Mouse (Mus musculus) MEL (cell line): ENCODE measurements around the gene Coq8b. TPM values are rescaled to one million over a fixed set of nuclear protein-coding genes. Genes with fewer than 3 reads are reported as not detected.
"Not testable (repeated sequence)": the region's sequence is repeated elsewhere in the genome, so short reads cannot be mapped to it uniquely, and the experiment has no call there.

Source experiments
- DNase-seq: peaks from one replicate; pipeline ENCODE4 v3.0.0; 2011; ENCODE audit warnings: low read depth, low spot score
- H3K27ac ChIP-seq: 2 replicates; pipeline ENCODE4 v1.5.1; 2012; ENCODE audit warnings: low read depth, mild to moderate bottlenecking, control low read depth, low read length, moderate library complexity; ENCODE audit not compliant: control insufficient read depth
- H3K27me3 ChIP-seq, 2 experiments: fragments of 150-350 bp in 1 of 2; sonication (generic) in 1 of 2; 2 replicates each; pipeline ENCODE4 v1.6.1; 2012; ENCODE audit warnings: low read length in 2 of 2, mild to moderate bottlenecking in 2 of 2, improper control_type of control experiment in 1 of 2, moderate library complexity in 1 of 2; ENCODE audit not compliant: insufficient read depth in 2 of 2, control insufficient read depth in 1 of 2
- H3K36me3 ChIP-seq, 2 experiments: 2 replicates each; pipeline ENCODE4 v1.6.1; 2012 to 2014; ENCODE audit warnings: low read length in 2 of 2, improper control_type of control experiment in 1 of 2, inconsistent platforms in 1 of 2, mild to moderate bottlenecking in 1 of 2; ENCODE audit not compliant: insufficient read depth in 2 of 2, control insufficient read depth in 1 of 2
- H3K4me1 ChIP-seq, 2 experiments: fragments of 150-350 bp in 1 of 2; sonication (generic) in 1 of 2; 2 replicates each; pipeline ENCODE4 v1.6.1; 2012; ENCODE audit warnings: low read length in 2 of 2, improper control_type of control experiment in 1 of 2, mild to moderate bottlenecking in 1 of 2; ENCODE audit not compliant: insufficient read depth in 2 of 2, control insufficient read depth in 1 of 2
- H3K4me3 ChIP-seq, 2 experiments: fragments of 150-350 bp in 1 of 2; sonication (generic) in 1 of 2; 2 replicates each; pipeline ENCODE4 v1.5.1; 2012; ENCODE audit warnings: low read depth in 2 of 2, low read length in 2 of 2, mild to moderate bottlenecking in 2 of 2, moderate library complexity in 2 of 2, control low read depth in 1 of 2, improper control_type of control experiment in 1 of 2; ENCODE audit not compliant: control insufficient read depth in 1 of 2, insufficient read depth in 1 of 2
- H3K79me2 ChIP-seq: 2 replicates; pipeline ENCODE4 v1.6.1; 2012; ENCODE audit warnings: mild to moderate bottlenecking, low read length, moderate library complexity; ENCODE audit not compliant: control insufficient read depth, poor library complexity, insufficient read depth
- H3K9ac ChIP-seq: 2 replicates; pipeline ENCODE4 v1.6.1; 2012; ENCODE audit warnings: low read depth, mild to moderate bottlenecking, control low read depth, low read length, moderate library complexity; ENCODE audit not compliant: control insufficient read depth, poor library complexity, severe bottlenecking
- H3K9me3 ChIP-seq: fragments of 150-350 bp; sonication (generic); replicated peaks from 2 replicates; pipeline ENCODE4 v1.6.1; 2012; ENCODE audit warnings: mild to moderate bottlenecking, low read length, improper control_type of control experiment, moderate library complexity; ENCODE audit not compliant: insufficient read depth
- CHD2 ChIP-seq: IDR thresholded peaks from 2 replicates; pipeline ENCODE4 v1.6.1; 2011; ENCODE audit warnings: low read length, improper control_type of control experiment
- CTCF ChIP-seq, 3 experiments: IDR thresholded peaks in 2 of 3; conservative IDR thresholded peaks in 1 of 3; 2 replicates each; pipeline ENCODE4 v1.5.1; 2011 to 2012; ENCODE audit warnings: low read length in 3 of 3, low read depth in 2 of 3, mild to moderate bottlenecking in 2 of 3, improper control_type of control experiment in 1 of 3, inconsistent platforms in 1 of 3, mixed read lengths in 1 of 3, moderate library complexity in 1 of 3; ENCODE audit not compliant: control insufficient read depth in 1 of 3, insufficient read depth in 1 of 3, poor library complexity in 1 of 3, severe bottlenecking in 1 of 3
- E2F4 ChIP-seq: IDR thresholded peaks from 2 replicates; pipeline ENCODE4 v1.6.1; 2011; ENCODE audit warnings: low read depth, low read length, improper control_type of control experiment, borderline replicate concordance
- ELF1 ChIP-seq: IDR thresholded peaks from 2 replicates; pipeline ENCODE4 v1.6.1; 2014; ENCODE audit warnings: low read depth, mild to moderate bottlenecking, inconsistent platforms, low read length, improper control_type of control experiment, moderate library complexity
- GATA1 ChIP-seq: IDR thresholded peaks from 2 replicates; pipeline ENCODE4 v1.6.1; 2011; ENCODE audit warnings: low read depth, low read length, improper control_type of control experiment
- JUND ChIP-seq: IDR thresholded peaks from 2 replicates; pipeline ENCODE4 v1.6.1; 2011; ENCODE audit warnings: low read depth, mild to moderate bottlenecking, improper control_type of control experiment, low read length
- KAT2A ChIP-seq: conservative IDR thresholded peaks from 2 replicates; pipeline ENCODE4 v1.6.1; 2012; ENCODE audit warnings: low read depth, low read length, improper control_type of control experiment, inconsistent platforms
- MEF2A ChIP-seq: IDR thresholded peaks from 2 replicates; pipeline ENCODE4 v1.6.1; 2014; ENCODE audit warnings: low read depth, mild to moderate bottlenecking, inconsistent platforms, low read length, improper control_type of control experiment; ENCODE audit not compliant: poor library complexity, insufficient replicate concordance, severe bottlenecking; ENCODE audit errors: extremely low read depth
- MYC ChIP-seq: IDR thresholded peaks from 2 replicates; pipeline ENCODE4 v1.6.1; 2011; ENCODE audit warnings: low read depth, mild to moderate bottlenecking, low read length, improper control_type of control experiment, moderate library complexity
- NRF1 ChIP-seq: IDR thresholded peaks from 2 replicates; pipeline ENCODE4 v1.6.1; 2014; ENCODE audit warnings: low read depth, mild to moderate bottlenecking, inconsistent platforms, low read length, improper control_type of control experiment, moderate library complexity; ENCODE audit not compliant: poor library complexity, insufficient read depth, severe bottlenecking
- RAD21 ChIP-seq: IDR thresholded peaks from 2 replicates; pipeline ENCODE4 v1.6.1; 2011; ENCODE audit warnings: mild to moderate bottlenecking, low read depth, low read length, improper control_type of control experiment
- RCOR1 ChIP-seq: IDR thresholded peaks from 2 replicates; pipeline ENCODE4 v1.6.1; 2012; ENCODE audit warnings: low read depth, mild to moderate bottlenecking, inconsistent platforms, low read length, improper control_type of control experiment
- SIN3A ChIP-seq: IDR thresholded peaks from 2 replicates; pipeline ENCODE4 v1.6.1; 2012; ENCODE audit warnings: low read length, improper control_type of control experiment, inconsistent platforms
- SMC3 ChIP-seq: IDR thresholded peaks from 2 replicates; pipeline ENCODE4 v1.6.1; 2011; ENCODE audit warnings: low read depth, low read length, improper control_type of control experiment
- TBP ChIP-seq: IDR thresholded peaks from 2 replicates; pipeline ENCODE4 v1.8.0; 2011; ENCODE audit warnings: low read depth, low read length, improper control_type of control experiment
- USF2 ChIP-seq, 2 experiments: IDR thresholded peaks; 2 replicates each; pipeline ENCODE4 v1.6.1; 2011 to 2012; ENCODE audit warnings: improper control_type of control experiment in 2 of 2, low read length in 2 of 2, borderline replicate concordance in 1 of 2, inconsistent platforms in 1 of 2, low read depth in 1 of 2, mild to moderate bottlenecking in 1 of 2; ENCODE audit not compliant: insufficient read depth in 1 of 2
- ZC3H11A ChIP-seq: IDR thresholded peaks from 2 replicates; pipeline ENCODE4 v1.6.1; 2012; ENCODE audit warnings: low read depth, mild to moderate bottlenecking, inconsistent platforms, low read length, improper control_type of control experiment
- ZMIZ1 ChIP-seq: IDR thresholded peaks from 2 replicates; pipeline ENCODE4 v1.6.1; 2012; ENCODE audit warnings: low read depth, mild to moderate bottlenecking, inconsistent platforms, low read length, improper control_type of control experiment, moderate library complexity
- ZNF384 ChIP-seq: IDR thresholded peaks from 2 replicates; pipeline ENCODE4 v1.6.1; 2012; ENCODE audit warnings: low read depth, mild to moderate bottlenecking, inconsistent platforms, low read length, improper control_type of control experiment
- polyA plus RNA-seq, 2 experiments: library from polyadenylated mRNA; stranded (reverse) in 1 of 2; unstranded in 1 of 2; fragments of >175 nt in 1 of 2; fragments of >200 nt in 1 of 2; gene quantifications; 2 replicates each; pipeline versions ENCODE4 v1.2.1 to v1.2.4; 2012; ENCODE audit warnings: low replicate concordance in 2 of 2, low read depth in 1 of 2; ENCODE audit not compliant: insufficient read length in 2 of 2, insufficient read depth in 1 of 2, missing spikeins in 1 of 2
- total RNA-seq: library from RNA; depleted of rRNA; stranded (reverse); fragments of 300-350 nt; gene quantifications from 2 replicates; pipeline ENCODE4 v1.2.3, GENCODE M21; 2012

Gene Coq8b
- total and polyA plus RNA-seq, 3 experiments, result 13.8 to 22.7 TPM; not detected in 1

- not testable (repeated sequence) for H3K36me3 ChIP-seq, H3K4me1 ChIP-seq, H3K27me3 ChIP-seq, H3K27ac ChIP-seq, H3K9ac ChIP-seq, H3K79me2 ChIP-seq, H3K9me3 ChIP-seq, H3K4me3 ChIP-seq
- TF ChIP-seq SMC3, result peak; percentile 24; the same call in 1 of the 2 replicates
- peak; percentile 34 to 58 (median 58); a peak in 4 of 6 replicates for TF ChIP-seq CTCF (IDR thresholded peaks at IDR 0.05 in 2 of 3, conservative IDR thresholded peaks at IDR 0.05 in 1 of 3; ENCODE audit: control insufficient read depth in 1 of 3, insufficient read depth in 1 of 3, low read depth in 2 of 3, low read length in 3 of 3, poor library complexity in 1 of 3, severe bottlenecking in 1 of 3)
- peak; percentile 71; the same call in 1 of the 2 replicates for TF ChIP-seq TBP
- peak; percentile 66 for DNase-seq
Measured at GRCm38 (mm10) chr7:27244088-27244487, 11.3 kb downstream of the Coq8b start.

- Histone ChIP-seq H3K4me1 (peaks cover 2 to 11% of the 10 kb centered on the region in 2 experiments), H3K9ac (no peak overlapping the region), H3K27ac (no peak overlapping the region), H3K36me3 (peaks cover 0 to 9% of the 10 kb centered on the region in 2 experiments; a peak in 2 of 4 replicates), H3K9me3 (no peaks in the 10 kb centered on the region), H3K79me2 (no peaks in the 10 kb centered on the region), H3K27me3 (no peaks in the 10 kb centered on the region), H3K4me3 (no peak overlapping the region)
- peak; percentile 73 for DNase-seq
- TF ChIP-seq KAT2A (no peak), SIN3A (no peak), RCOR1 (no peak), ZNF384 (no peak), GATA1 (no peak), NRF1 (no peak), ZMIZ1 (no peak), MEF2A (no peak), ELF1 (no peak), E2F4 (no peak), MYC (no peak), ZC3H11A (peak; percentile 23; the same call in 1 of the 2 replicates), USF2 (IDR thresholded peaks at IDR 0.05; ENCODE audit: borderline replicate concordance in 1 of 2, insufficient read depth in 1 of 2, low read depth in 1 of 2, low read length in 2 of 2) (no peak), TBP (no peak), CTCF (IDR thresholded peaks at IDR 0.05 in 2 of 3, conservative IDR thresholded peaks at IDR 0.05 in 1 of 3; ENCODE audit: control insufficient read depth in 1 of 3, insufficient read depth in 1 of 3, low read depth in 2 of 3, low read length in 3 of 3, poor library complexity in 1 of 3, severe bottlenecking in 1 of 3) (peak; percentile 38 to 60 (median 42)), SMC3 (peak; percentile 58), RAD21 (peak; percentile 38), JUND (no peak), CHD2 (no peak)
Measured at GRCm38 (mm10) chr7:27249146-27249545, 16.3 kb downstream of the Coq8b start.
